Mouse (Mus musculus) bone marrow, adult 2 months (tissue): Measurements from ENCODE around the gene Rprd1b. TPM values are rescaled to one million over a fixed set of nuclear protein-coding genes. Genes with fewer than 3 reads are reported as not detected.

ENCODE experiments used
- H3K27ac ChIP-seq: fragments of 200-500 bp; 2 replicates; pipeline ENCODE4 v1.5.1; 2012; ENCODE audit warnings: low read depth, mild to moderate bottlenecking, control low read depth, inconsistent platforms, low read length; ENCODE audit not compliant: control insufficient read depth, poor library complexity, insufficient read depth
- H3K4me1 ChIP-seq: fragments of 200-500 bp; 2 replicates; pipeline ENCODE4 v1.6.1; 2011; ENCODE audit warnings: low read length; ENCODE audit not compliant: control insufficient read depth, insufficient read depth
- H3K4me3 ChIP-seq: fragments of 200-500 bp; replicated peaks from 2 replicates; pipeline ENCODE3; 2011; ENCODE audit warnings: mild to moderate bottlenecking, low read depth, low read length, control low read depth; ENCODE audit not compliant: control insufficient read depth
- CTCF ChIP-seq: fragments of 200-500 bp; IDR thresholded peaks from 2 replicates; pipeline ENCODE4 v1.5.1; 2011; ENCODE audit warnings: low read length, control low read depth; ENCODE audit not compliant: control insufficient read depth, insufficient read depth
- POLR2A ChIP-seq: fragments of 200-500 bp; IDR thresholded peaks from 2 replicates; pipeline ENCODE4 v1.6.1; 2011; ENCODE audit warnings: low read depth, mild to moderate bottlenecking, control low read depth, low read length, borderline replicate concordance; ENCODE audit not compliant: control insufficient read depth
- WGBS: fragments of 180-500 bp; shearing (Covaris S2); methylation state at CpG from one replicate; pipeline ENCODE4 v1.1.7; 2018; 5-methylcytosine and 5-hydroxymethylcytosine counted together
- polyA plus RNA-seq: library from polyadenylated mRNA; stranded (reverse); fragments of >200 nt; gene quantifications from 2 replicates; pipeline ENCODE4 v1.2.4, GENCODE M21; 2011; ENCODE audit warnings: low replicate concordance; ENCODE audit not compliant: missing spikeins, insufficient read depth, insufficient read length

The Rprd1b gene
- polyA plus RNA-seq, 1 experiment, result 8.6 TPM

DNA sequence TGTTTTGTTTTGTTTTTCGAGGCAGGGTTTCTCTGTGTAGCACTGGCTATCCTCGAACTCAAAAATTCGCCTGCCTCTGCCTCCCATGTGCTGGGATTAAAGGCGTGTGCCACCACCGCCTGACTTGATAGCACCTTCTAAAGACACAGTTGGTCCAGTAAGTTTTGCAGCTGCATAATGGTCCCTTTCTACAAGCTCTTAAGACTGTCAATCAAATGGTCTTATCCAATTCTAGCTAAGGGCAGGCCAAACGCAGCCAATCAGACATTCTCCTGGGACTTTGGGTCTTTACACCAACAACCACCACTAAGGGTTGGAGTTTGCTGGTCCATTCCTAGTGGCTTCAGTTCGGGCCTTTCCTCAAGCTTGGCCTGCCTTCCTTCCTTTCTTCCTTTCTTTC lies 126.8 kb downstream of the Rprd1b start:
- peaks cover 6% of the 10 kb centered on the region; the same call in 1 of the 2 replicates for H3K4me1 ChIP-seq
- no peak overlapping the region for H3K27ac ChIP-seq
- H3K4me3 ChIP-seq, result no peak overlapping the region
- 80% methylated on average over 7 of the region's 7 CpGs for WGBS
- TF ChIP-seq CTCF (no peak), POLR2A (no peak)

DNA sequence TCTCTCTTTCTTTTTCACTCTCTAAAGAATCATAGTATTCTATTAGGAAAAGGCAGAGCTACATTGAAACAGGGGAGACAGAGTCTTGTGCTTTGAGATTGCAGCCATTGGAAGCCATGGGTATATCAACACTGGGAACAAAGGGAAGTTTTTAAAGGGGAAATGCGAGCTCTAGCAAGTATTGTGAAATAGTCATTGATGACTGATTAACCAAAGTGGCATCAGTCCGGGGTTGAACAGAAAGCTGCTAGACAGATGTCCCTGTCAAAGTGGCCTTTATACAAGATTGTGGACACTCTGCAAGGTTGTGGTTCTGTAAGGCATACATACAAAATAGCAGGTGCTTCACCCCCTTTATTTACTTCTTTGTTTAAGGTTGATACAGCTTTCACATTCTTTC lies 127.3 kb downstream of the Rprd1b start:
- Histone ChIP-seq H3K4me3 (no peak overlapping the region), H3K27ac (no peak overlapping the region), H3K4me1 (peaks cover 6% of the 10 kb centered on the region; the same call in 1 of the 2 replicates)
- no peak for TF ChIP-seq CTCF
- TF ChIP-seq POLR2A, result no peak
- WGBS, result 31% methylated on average over 2 of the region's 2 CpGs

DNA sequence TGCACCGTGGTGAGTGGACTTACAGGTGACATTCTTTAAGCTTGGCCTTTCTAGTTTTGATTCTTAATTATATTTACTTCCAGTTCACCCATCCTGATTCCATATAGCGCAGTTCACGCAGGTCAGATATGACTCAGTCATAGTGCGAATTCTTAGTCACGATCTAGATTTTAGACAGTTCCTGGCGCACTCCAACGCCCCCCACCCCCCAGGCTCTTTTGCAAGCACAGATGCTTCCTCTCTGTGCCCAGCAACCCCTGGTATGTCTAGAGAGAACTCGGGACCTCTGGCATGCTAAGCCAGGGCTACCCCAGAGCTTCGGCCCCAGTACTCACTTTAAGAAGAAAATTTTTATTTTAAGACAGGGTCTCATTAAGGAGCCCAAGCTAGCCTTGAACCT lies 128.2 kb downstream of the Rprd1b start:
- H3K4me3 ChIP-seq, result no peak overlapping the region
- H3K4me1 ChIP-seq, result peaks cover 12% of the 10 kb centered on the region
- WGBS, result 24% methylated on average over 9 of the region's 9 CpGs
- H3K27ac ChIP-seq, result no peak overlapping the region
- no peak for TF ChIP-seq CTCF
- no peak for TF ChIP-seq POLR2A

DNA sequence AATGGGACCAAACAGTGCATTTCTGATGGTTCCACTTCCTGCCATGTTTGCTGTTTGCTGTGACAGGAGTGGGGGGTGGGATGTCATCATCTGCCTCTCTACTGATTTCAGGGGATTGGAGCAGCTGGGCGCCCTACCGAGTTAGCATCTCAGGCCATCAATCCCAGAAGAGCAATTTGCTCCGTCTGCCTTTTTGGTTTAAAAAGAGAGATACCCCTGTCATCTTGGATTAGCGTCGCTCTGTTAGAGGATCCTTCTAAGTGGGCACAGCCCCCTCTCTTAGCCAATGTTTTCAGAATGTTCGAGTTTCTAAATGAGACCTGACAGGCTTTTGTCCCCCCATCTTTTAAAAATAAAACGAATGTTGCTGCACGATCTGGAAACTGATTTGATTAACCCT lies 129.4 kb downstream of the Rprd1b start:
- Histone ChIP-seq H3K4me1 (peaks cover 11% of the 10 kb centered on the region), H3K4me3 (no peak overlapping the region), H3K27ac (no peak overlapping the region)
- 87% methylated on average over 8 of the region's 8 CpGs for whole genome bisulfite sequencing
- TF ChIP-seq POLR2A (no peak), CTCF (no peak)

DNA sequence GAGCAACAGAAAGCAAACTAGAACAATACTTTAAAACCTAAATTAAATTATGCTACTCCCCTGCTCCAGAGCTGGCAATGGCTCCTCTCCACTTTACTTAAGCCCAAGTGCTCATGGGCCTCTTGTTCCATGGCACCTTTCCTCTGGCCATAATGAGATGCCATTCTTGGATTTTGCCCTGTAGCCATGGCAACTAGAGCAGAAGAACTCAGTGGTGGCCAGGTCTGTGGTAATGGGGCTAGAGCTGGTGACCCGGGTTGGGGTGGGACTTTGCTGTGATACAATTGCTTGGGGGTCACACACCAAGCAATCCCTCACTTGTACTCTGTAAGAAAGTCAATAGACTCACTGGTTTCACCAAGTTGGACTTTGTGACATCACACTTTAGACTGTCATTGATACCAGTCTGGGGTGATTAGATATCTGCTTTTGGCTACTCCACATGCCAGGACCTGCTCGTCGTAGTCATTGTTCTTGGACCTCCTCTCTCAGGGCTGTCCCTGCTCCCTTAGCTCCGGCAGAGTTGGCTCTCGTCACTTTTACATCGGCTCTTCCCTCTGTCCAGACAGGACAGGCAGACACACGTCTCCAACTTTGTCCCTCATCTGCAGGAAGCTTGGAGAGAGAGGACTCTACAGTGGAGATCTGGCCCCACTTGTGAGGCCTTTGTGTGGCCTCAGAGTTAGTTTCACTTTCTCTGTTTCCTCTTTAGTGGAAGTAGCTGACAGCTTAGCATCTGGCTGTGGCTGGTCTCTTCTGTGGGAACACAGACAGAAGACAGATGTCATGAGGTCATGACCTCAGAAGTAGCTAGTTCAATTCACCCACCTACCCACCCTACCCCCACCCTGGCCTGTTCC lies 131.3 kb downstream of the Rprd1b start:
- TF ChIP-seq POLR2A (no peak), CTCF (no peak)
- Histone ChIP-seq H3K27ac (peak overlapping the region; percentile 72), H3K4me3 (peak overlapping the region; percentile 30), H3K4me1 (peaks cover 12% of the 10 kb centered on the region)
- 33% methylated on average over 7 of the region's 7 CpGs for WGBS

DNA sequence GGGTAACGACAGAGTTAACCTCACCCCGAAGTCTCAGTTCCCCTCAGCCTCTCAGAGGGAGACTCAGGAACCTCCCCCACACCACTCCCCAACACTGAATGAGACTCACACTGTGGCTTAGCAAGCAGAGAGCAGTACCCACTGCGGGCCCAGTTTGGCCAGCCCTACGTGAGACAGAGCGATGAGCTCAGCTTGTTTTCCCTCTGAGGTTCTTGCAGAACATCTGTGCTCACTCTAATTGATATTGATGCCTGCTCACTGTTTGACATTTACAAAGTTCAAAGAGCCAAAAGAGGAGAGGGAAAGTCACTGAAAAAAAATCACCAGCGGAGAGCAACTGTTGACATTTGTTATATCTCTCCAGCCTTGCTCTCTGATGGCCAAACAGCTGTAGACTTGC lies 133.5 kb downstream of the Rprd1b start:
- Histone ChIP-seq H3K27ac (no peak overlapping the region), H3K4me3 (no peak overlapping the region), H3K4me1 (peaks cover 14% of the 10 kb centered on the region)
- 46% methylated on average over 6 of the region's 6 CpGs for WGBS
- TF ChIP-seq CTCF (no peak), POLR2A (no peak)

DNA sequence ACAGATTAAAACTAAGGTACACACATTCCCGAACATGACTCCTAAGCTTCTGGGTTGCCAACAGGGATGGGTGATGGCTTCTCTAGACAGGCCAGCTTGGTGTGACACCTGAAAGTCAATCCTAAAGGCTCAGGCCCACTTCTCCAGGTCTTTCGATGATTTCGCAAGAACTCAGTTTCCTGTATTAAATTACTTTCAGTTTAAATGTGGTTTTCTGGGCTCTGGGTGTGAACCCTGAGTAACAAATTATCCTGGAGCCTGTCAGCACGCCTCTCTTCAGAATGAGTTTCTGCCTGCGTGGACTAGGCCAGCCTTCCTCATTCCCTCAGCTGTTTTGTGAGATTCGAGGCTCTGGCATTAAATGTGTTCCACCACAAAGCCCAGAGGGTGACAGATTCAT lies 134.7 kb downstream of the Rprd1b start:
- TF ChIP-seq POLR2A (no peak), CTCF (no peak)
- 10% methylated on average over 6 of the region's 6 CpGs for WGBS
- H3K27ac ChIP-seq, result no peak overlapping the region
- H3K4me3 ChIP-seq, result no peak overlapping the region
- peaks cover 16% of the 10 kb centered on the region for H3K4me1 ChIP-seq

DNA sequence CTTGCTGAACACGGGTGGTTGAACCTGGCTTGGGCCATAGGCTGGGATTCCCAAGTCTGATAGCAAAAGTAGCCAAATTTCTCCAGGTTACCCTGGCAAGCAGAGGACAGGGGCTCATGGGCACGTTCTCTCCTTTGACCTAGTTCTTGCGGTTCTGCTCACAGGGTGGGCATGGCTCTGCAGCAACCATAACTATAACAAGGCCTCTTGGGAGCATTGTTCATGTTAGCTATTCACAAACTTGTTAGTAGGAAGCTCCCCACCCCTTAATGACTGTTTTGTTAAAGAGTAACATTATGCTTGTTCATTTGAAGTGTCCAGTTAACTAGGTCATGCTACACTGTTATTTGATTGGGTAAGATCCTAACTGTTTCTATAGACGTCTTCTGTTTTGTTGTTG lies 137.5 kb downstream of the Rprd1b start:
- Histone ChIP-seq H3K4me3 (no peak overlapping the region), H3K27ac (peak overlapping the region; percentile 15; the same call in 1 of the 2 replicates), H3K4me1 (peaks cover 13% of the 10 kb centered on the region)
- TF ChIP-seq POLR2A (no peak), CTCF (no peak)
- 69% methylated on average over 4 of the region's 4 CpGs for WGBS

DNA sequence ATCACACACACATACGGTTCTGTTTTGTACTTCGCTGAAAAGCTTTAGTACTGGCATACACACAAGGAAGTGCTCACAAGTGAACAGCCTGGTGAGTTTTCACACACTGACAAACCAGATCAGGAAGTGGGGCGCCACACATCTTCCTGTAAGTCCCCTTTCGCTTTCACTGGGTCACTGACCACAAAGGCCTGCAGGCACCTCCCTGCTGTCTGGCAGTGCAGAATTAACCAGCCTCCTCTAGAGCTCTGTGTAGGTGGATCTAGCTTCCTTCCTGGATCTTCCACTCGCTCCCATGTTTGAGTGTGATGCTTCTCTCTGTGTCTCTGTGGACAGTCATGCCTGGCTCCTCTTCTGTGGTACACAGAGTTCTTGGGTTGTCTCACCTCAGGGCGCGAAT lies 138.3 kb downstream of the Rprd1b start:
- no peak for TF ChIP-seq CTCF
- TF ChIP-seq POLR2A, result no peak
- 6% methylated on average over 7 of the region's 7 CpGs for WGBS
- Histone ChIP-seq H3K4me1 (peaks cover 8% of the 10 kb centered on the region), H3K4me3 (peak overlapping the region; percentile 3), H3K27ac (peak overlapping the region; percentile 67)
